Mouse (Mus musculus) embryonic facial prominence, embryonic 10.5 days (tissue): ENCODE data around the gene Gm9837. TPM values are rescaled to one million over a fixed set of nuclear protein-coding genes. Genes with fewer than 3 reads are reported as not detected.

Experiments
- DNase-seq: peaks from one replicate; pipeline ENCODE4 v3.0.0-alpha.2; 2017; ENCODE audit warnings: low spot score
- H3K27ac ChIP-seq: fragments of 300-500 bp; sonication (generic); replicated peaks from 2 replicates; pipeline ENCODE4 v1.5.1; 2016; ENCODE audit warnings: mild to moderate bottlenecking
- H3K27me3 ChIP-seq: fragments of 300-500 bp; sonication (generic); replicated peaks from 2 replicates; pipeline ENCODE4 v1.6.1; 2016; ENCODE audit warnings: low read depth, mild to moderate bottlenecking; ENCODE audit not compliant: poor library complexity, severe bottlenecking
- H3K36me3 ChIP-seq: fragments of 300-500 bp; sonication (generic); replicated peaks from 2 replicates; pipeline ENCODE4 v1.6.1; 2016; ENCODE audit warnings: mild to moderate bottlenecking, moderate library complexity
- H3K4me1 ChIP-seq: fragments of 300-500 bp; sonication (generic); 2 replicates; pipeline ENCODE4 v1.6.1; 2016
- H3K4me3 ChIP-seq: fragments of 300-500 bp; sonication (generic); 2 replicates; pipeline ENCODE4 v1.5.1; 2016; ENCODE audit warnings: mild to moderate bottlenecking, moderate library complexity
- H3K9me3 ChIP-seq: fragments of 300-500 bp; sonication (generic); 2 replicates; pipeline ENCODE4 v1.6.1; 2016; ENCODE audit warnings: mild to moderate bottlenecking
- WGBS: fragments of 180-500 bp; shearing (Covaris S2); methylation state at CpG from one replicate; pipeline ENCODE4 v1.1.7; 2016; 5-methylcytosine and 5-hydroxymethylcytosine counted together
- polyA plus RNA-seq: library from polyadenylated mRNA; unstranded; fragments of >200 nt; fragmentation: Nextera tagmentation; extraction: Ambion mirVana; gene quantifications from 2 replicates; pipeline ENCODE4 v1.2.1, GENCODE M21; 2016

Gm9837 gene
- polyA plus RNA-seq, 1 experiment from 2014 or later, result not detected

- H3K27me3 ChIP-seq, result peaks cover 97% of the 10 kb centered on the region
- WGBS, result 6% methylated on average over 55 of the region's 55 CpGs
Observed at GRCm38 (mm10) chr11:53463551-53464424, 6.5 kb downstream of the Gm9837 start.

GRCm38 (mm10) chr11:53461727-53462126 is 8.6 kb downstream of the Gm9837 start:
- H3K27me3 ChIP-seq, result peaks cover 98% of the 10 kb centered on the region
- WGBS, result 24% methylated on average over 5 of the region's 5 CpGs
- H3K4me3 ChIP-seq, result 0 out of 2 replicates have a peak overlapping the region, but pooled peaks have one; percentile 8
- H3K36me3 ChIP-seq, result no peaks in the 10 kb centered on the region
- H3K4me1 ChIP-seq, result peaks cover 35% of the 10 kb centered on the region
- H3K27ac ChIP-seq, result no peak overlapping the region
- H3K9me3 ChIP-seq, result no peaks in the 10 kb centered on the region
- no peak for DNase-seq

More at GRCm38 (mm10) chr11:53463551-53464424, 6.5 kb downstream of the Gm9837 start:
- Histone ChIP-seq H3K36me3 (no peaks in the 10 kb centered on the region), H3K4me1 (peaks cover 28% of the 10 kb centered on the region), H3K9me3 (no peaks in the 10 kb centered on the region), H3K4me3 (peak overlapping the region; percentile 58), H3K27ac (no peak overlapping the region; the same call in 1 of the 2 replicates)
- DNase-seq, result peak; percentile 63

- H3K4me1 ChIP-seq, result peaks cover 33% of the 10 kb centered on the region
Observed at GRCm38 (mm10) chr11:53460192-53460591, 10.1 kb downstream of the Gm9837 start.

GRCm38 (mm10) chr11:53458996-53459395 is 11.3 kb downstream of the Gm9837 start:
- 70% methylated on average over 3 of the region's 3 CpGs for WGBS
- no peaks in the 10 kb centered on the region for H3K36me3 ChIP-seq
- no peak for DNase-seq
- H3K27me3 ChIP-seq, result peaks cover 92% of the 10 kb centered on the region
- peaks cover 33% of the 10 kb centered on the region for H3K4me1 ChIP-seq
- no peaks in the 10 kb centered on the region for H3K9me3 ChIP-seq
- no peak overlapping the region for H3K4me3 ChIP-seq
- H3K27ac ChIP-seq, result no peak overlapping the region

More at GRCm38 (mm10) chr11:53460192-53460591, 10.1 kb downstream of the Gm9837 start:
- WGBS, result 89% methylated on average over 3 of the region's 3 CpGs
- no peak for DNase-seq
- Histone ChIP-seq H3K4me3 (no peak overlapping the region), H3K27me3 (peaks cover 96% of the 10 kb centered on the region), H3K36me3 (no peaks in the 10 kb centered on the region), H3K27ac (no peak overlapping the region), H3K9me3 (no peaks in the 10 kb centered on the region)

GRCm38 (mm10) chr11:53457372-53457954 is 12.8 kb downstream of the Gm9837 start:
- no peaks in the 10 kb centered on the region for H3K9me3 ChIP-seq
- H3K36me3 ChIP-seq, result no peaks in the 10 kb centered on the region
- H3K27ac ChIP-seq, result peak overlapping the region; percentile 78
- no peak for DNase-seq
- WGBS, result 3% methylated on average over 29 of the region's 29 CpGs
- H3K4me1 ChIP-seq, result peaks cover 22% of the 10 kb centered on the region
- peaks cover 76% of the 10 kb centered on the region for H3K27me3 ChIP-seq
- H3K4me3 ChIP-seq, result peak overlapping the region; percentile 68

GRCm38 (mm10) chr11:53456474-53457371 is 13.6 kb downstream of the Gm9837 start, which contains the start of the genes Gm10447 and Shroom1:
Gene Gm10447 (minus strand): TSS chr11:53457110.
Gene Shroom1 (plus strand): TSS chr11:53457205.
- 3% methylated on average over 42 of the region's 42 CpGs for WGBS
- H3K27me3 ChIP-seq, result peaks cover 69% of the 10 kb centered on the region

GRCm38 (mm10) chr11:53453031-53453430 is 17.2 kb downstream of the Gm9837 start:
- Histone ChIP-seq H3K27ac (no peak overlapping the region), H3K27me3 (peaks cover 48% of the 10 kb centered on the region), H3K4me1 (peaks cover 15% of the 10 kb centered on the region), H3K9me3 (no peaks in the 10 kb centered on the region), H3K4me3 (no peak overlapping the region), H3K36me3 (no peaks in the 10 kb centered on the region)
- WGBS, result 87% methylated on average over 5 of the region's 5 CpGs
- no peak for DNase-seq

More at GRCm38 (mm10) chr11:53456474-53457371, 13.6 kb downstream of the Gm9837 start, which contains the start of the genes Gm10447 and Shroom1:
- peaks cover 18% of the 10 kb centered on the region for H3K4me1 ChIP-seq
- DNase-seq, result peak; percentile 85
- peak within 1 kb of the TSS; percentile 78 for H3K27ac ChIP-seq
- H3K9me3 ChIP-seq, result no peaks in the 10 kb centered on the region
- H3K36me3 ChIP-seq, result no peaks in the 10 kb centered on the region
- H3K4me3 ChIP-seq, result peak within 1 kb of the TSS; percentile 68

GRCm38 (mm10) chr11:53452396-53452795 is 17.9 kb downstream of the Gm9837 start:
- Histone ChIP-seq H3K36me3 (no peaks in the 10 kb centered on the region), H3K27me3 (peaks cover 41% of the 10 kb centered on the region), H3K4me3 (no peak overlapping the region), H3K9me3 (no peaks in the 10 kb centered on the region), H3K27ac (no peak overlapping the region), H3K4me1 (peaks cover 11% of the 10 kb centered on the region)
- no peak for DNase-seq
- WGBS, result 94% methylated on average over 9 of the region's 9 CpGs

- WGBS, result 76% methylated on average over 2 of the region's 2 CpGs
- peaks cover under 1% of the 10 kb centered on the region for H3K4me1 ChIP-seq
- H3K4me3 ChIP-seq, result no peak overlapping the region
- no peaks in the 10 kb centered on the region for H3K9me3 ChIP-seq
- DNase-seq, result no peak
- peaks cover 31% of the 10 kb centered on the region for H3K27me3 ChIP-seq
- no peak overlapping the region for H3K27ac ChIP-seq
- H3K36me3 ChIP-seq, result no peaks in the 10 kb centered on the region
Observed at GRCm38 (mm10) chr11:53451361-53451760, 18.9 kb downstream of the Gm9837 start.

GRCm38 (mm10) chr11:53450070-53450705 is 20.1 kb downstream of the Gm9837 start:
- H3K27me3 ChIP-seq, result peaks cover 21% of the 10 kb centered on the region
- H3K27ac ChIP-seq, result no peak overlapping the region
- no peaks in the 10 kb centered on the region for H3K9me3 ChIP-seq
- H3K4me1 ChIP-seq, result no peaks in the 10 kb centered on the region
- no peak for DNase-seq
- H3K4me3 ChIP-seq, result no peak overlapping the region
- H3K36me3 ChIP-seq, result no peaks in the 10 kb centered on the region
- WGBS, result 69% methylated on average over 15 of the region's 15 CpGs

GRCm38 (mm10) chr11:53448529-53448928 is 21.8 kb downstream of the Gm9837 start:
- Histone ChIP-seq H3K4me3 (no peak overlapping the region), H3K9me3 (no peaks in the 10 kb centered on the region), H3K4me1 (no peaks in the 10 kb centered on the region), H3K36me3 (no peaks in the 10 kb centered on the region), H3K27ac (no peak overlapping the region), H3K27me3 (0 out of 2 replicates have a peak, but pooled peaks cover 13% of the 10 kb centered on the region)
- WGBS, result 90% methylated on average over 1 of the region's 1 CpGs
- DNase-seq, result no peak
